Comparison of ENCODE assay signal across 8 mouse cellular contexts in genomic region chr5:27677247-27677666, GRCm38 (mm10).
A peak's percentile ranks its signal among the peaks of the same experiment; 100 is the strongest.
DNase-seq lines count a peak whose midpoint lies in the region; ATAC-seq and TF ChIP-seq lines count a peak whose summit lies in the region.

No protein-coding gene starts in this region.

- WGBS in forebrain, embryonic 13.5 days: 58% methylated on average over 5 of the region's 5 CpGs
- WGBS in kidney, embryonic 16.5 days: 43% methylated on average over 5 of the region's 5 CpGs
- 49% methylated on average over 5 of the region's 5 CpGs for WGBS in liver, adult 2 months

- no peaks in the 10 kb centered on the region for H3K9me3 ChIP-seq in forebrain, embryonic 13.5 days (replicated peaks)
- no peaks in the 10 kb centered on the region for H3K9me3 ChIP-seq in kidney, embryonic 16.5 days (ENCODE audit: low read length)

- H3K9ac ChIP-seq in forebrain, embryonic 13.5 days: no peak overlapping the region
- no peak overlapping the region for H3K9ac ChIP-seq in kidney, embryonic 16.5 days (replicated peaks; ENCODE audit: low read length)
- H3K9ac ChIP-seq in liver, adult 2 months (ENCODE audit: low read depth, low read length): no peak overlapping the region

- H3K79me2 ChIP-seq in liver, adult 2 months (ENCODE audit: control insufficient read depth, insufficient read depth, low read length): no peaks in the 10 kb centered on the region

- TF ChIP-seq CTCF in liver, adult 2 months (IDR thresholded peaks at IDR 0.05; ENCODE audit: low read depth, low read length): peak; percentile 77

- no peak overlapping the region for H3K4me2 ChIP-seq in forebrain, embryonic 13.5 days
- H3K4me2 ChIP-seq in kidney, embryonic 16.5 days (replicated peaks; ENCODE audit: low read depth, low read length): no peak overlapping the region

- no peak overlapping the region for H3K4me3 ChIP-seq in forebrain, embryonic 13.5 days
- H3K4me3 ChIP-seq in kidney, embryonic 16.5 days (ENCODE audit: low read length): no peak overlapping the region
- H3K4me3 ChIP-seq in liver, adult 2 months (ENCODE audit: insufficient read depth, low read depth, low read length): no peak overlapping the region

- TF ChIP-seq POLR2A in liver, adult 2 months (IDR thresholded peaks at IDR 0.05; ENCODE audit: extremely low read depth, insufficient read depth, low read length): no peak

- H3K36me3 ChIP-seq in forebrain, embryonic 13.5 days (ENCODE audit: poor library complexity, severe bottlenecking): no peaks in the 10 kb centered on the region
- no peaks in the 10 kb centered on the region for H3K36me3 ChIP-seq in kidney, embryonic 16.5 days (ENCODE audit: insufficient read depth, low read length)
- no peaks in the 10 kb centered on the region for H3K36me3 ChIP-seq in liver, adult 2 months (ENCODE audit: control insufficient read depth, insufficient read depth, low read length)

- no peak overlapping the region for H3K27ac ChIP-seq in forebrain, embryonic 13.5 days
- no peak overlapping the region for H3K27ac ChIP-seq in kidney, embryonic 16.5 days (ENCODE audit: low read length)
- H3K27ac ChIP-seq in liver, adult 2 months (replicated peaks; ENCODE audit: insufficient read depth, low read depth, low read length): no peak overlapping the region

- DNase-seq in ovary, postnatal 14 days (ENCODE audit: low spot score): peak; percentile 1
- no peak for DNase-seq in ovary, postnatal 10 days (ENCODE audit: low spot score)
- DNase-seq in brain, adult 2 months (ENCODE audit: low read depth, low spot score): peak; percentile 95
- DNase-seq in liver, adult 2 months (ENCODE audit: extremely low read depth, low read depth, low spot score): peak; percentile 29
- peak; percentile 89 for DNase-seq in right cerebral cortex, adult 18-20 months

- H3K27me3 ChIP-seq in forebrain, embryonic 13.5 days: no peaks in the 10 kb centered on the region
- H3K27me3 ChIP-seq in kidney, embryonic 16.5 days (ENCODE audit: insufficient read depth, low read length): no peaks in the 10 kb centered on the region
- no peaks in the 10 kb centered on the region for H3K27me3 ChIP-seq in liver, adult 2 months (ENCODE audit: control insufficient read depth, insufficient read depth, low read length)

- H3K4me1 ChIP-seq in forebrain, embryonic 13.5 days: no peaks in the 10 kb centered on the region
- H3K4me1 ChIP-seq in kidney, embryonic 16.5 days (ENCODE audit: insufficient read depth, low read length): no peaks in the 10 kb centered on the region
- no peaks in the 10 kb centered on the region for H3K4me1 ChIP-seq in liver, adult 2 months (ENCODE audit: control insufficient read depth, insufficient read depth, low read length)

- 0 out of 2 replicates have a peak, but pooled peaks have one; percentile 10 for ATAC-seq in forebrain, embryonic 13.5 days
- ATAC-seq in kidney, embryonic 16.5 days (ENCODE audit: low FRiP score, low TSS enrichment): peak; percentile 74
- no peak; the same call in 1 of the 2 replicates for ATAC-seq in erythroblast, adult 5-6 weeks (replicated peaks; ENCODE audit: low FRiP score, poor library complexity, severe bottlenecking)
